Mouse (Mus musculus) CH12.LX (cell line): ENCODE measurements around the gene P2rx4. TPM values are rescaled to one million over a fixed set of nuclear protein-coding genes. Genes with fewer than 3 reads are reported as not detected.

Experiments
- DNase-seq: peaks from one replicate; pipeline ENCODE4 v3.0.0-alpha.2; 2013; ENCODE audit errors: extremely low read depth
- H3K27ac ChIP-seq: 2 replicates; pipeline ENCODE4 v1.5.1; 2012; ENCODE audit warnings: low read depth, mild to moderate bottlenecking, control low read depth, moderate library complexity; ENCODE audit not compliant: insufficient read depth
- H3K27me3 ChIP-seq: replicated peaks from 2 replicates; pipeline ENCODE3; 2012; ENCODE audit warnings: inconsistent platforms
- H3K36me3 ChIP-seq, 2 experiments: replicated peaks in 1 of 2; 2 replicates each; pipeline versions ENCODE3 to v1.6.1; 2012; ENCODE audit warnings: inconsistent platforms in 1 of 2, low read length in 1 of 2, mild to moderate bottlenecking in 1 of 2, mixed read lengths in 1 of 2, moderate library complexity in 1 of 2; ENCODE audit not compliant: control insufficient read depth in 1 of 2, insufficient read depth in 1 of 2
- H3K4me1 ChIP-seq, 2 experiments: 2 replicates each; pipeline ENCODE4 v1.6.1; 2012; ENCODE audit warnings: inconsistent platforms in 1 of 2, moderate library complexity in 1 of 2; ENCODE audit not compliant: insufficient read depth in 2 of 2, control insufficient read depth in 1 of 2
- H3K4me2 ChIP-seq: 2 replicates; pipeline ENCODE4 v1.6.1; 2012; ENCODE audit warnings: low read depth, mild to moderate bottlenecking, control low read depth; ENCODE audit not compliant: poor library complexity, insufficient read depth, severe bottlenecking
- H3K4me3 ChIP-seq, 3 experiments: fragments of 150-350 bp in 1 of 3; sonication (generic) in 1 of 3; replicated peaks in 1 of 3; 2 replicates each; pipeline versions ENCODE3 to v1.5.1; 2011 to 2012; ENCODE audit warnings: low read depth in 2 of 3, low read length in 2 of 3, mild to moderate bottlenecking in 2 of 3, moderate library complexity in 2 of 3, control low read depth in 1 of 3, improper control_type of control experiment in 1 of 3, inconsistent platforms in 1 of 3, mixed read lengths in 1 of 3; ENCODE audit not compliant: poor library complexity in 1 of 3
- H3K79me2 ChIP-seq: replicated peaks from 2 replicates; pipeline ENCODE4 v1.6.1; 2012; ENCODE audit warnings: mild to moderate bottlenecking, moderate library complexity; ENCODE audit not compliant: control insufficient read depth, poor library complexity, insufficient read depth, severe bottlenecking; ENCODE audit errors: extremely low read depth
- H3K9ac ChIP-seq: 2 replicates; pipeline ENCODE4 v1.6.1; 2012; ENCODE audit warnings: low read depth, mild to moderate bottlenecking, control low read depth, moderate library complexity; ENCODE audit not compliant: insufficient read depth
- H3K9me3 ChIP-seq: replicated peaks from 2 replicates; pipeline ENCODE3; 2012; ENCODE audit warnings: low read length, inconsistent platforms, mixed read lengths
- CHD1 ChIP-seq: IDR thresholded peaks from 2 replicates; pipeline ENCODE4 v1.6.1; 2012; ENCODE audit warnings: low read depth, low read length, improper control_type of control experiment, inconsistent platforms
- CHD2 ChIP-seq: IDR thresholded peaks from 2 replicates; pipeline ENCODE4 v1.6.1; 2011; ENCODE audit warnings: low read length, improper control_type of control experiment
- CTCF ChIP-seq, 2 experiments: IDR thresholded peaks in 1 of 2; conservative IDR thresholded peaks in 1 of 2; 2 replicates each; pipeline ENCODE4 v1.5.1; 2011 to 2012; ENCODE audit warnings: low read depth in 2 of 2, low read length in 2 of 2, improper control_type of control experiment in 1 of 2, inconsistent platforms in 1 of 2, mild to moderate bottlenecking in 1 of 2, moderate library complexity in 1 of 2
- E2F4 ChIP-seq: IDR thresholded peaks from 2 replicates; pipeline ENCODE4 v1.6.1; 2011; ENCODE audit warnings: low read depth, low read length, improper control_type of control experiment; ENCODE audit not compliant: insufficient replicate concordance
- ELF1 ChIP-seq: IDR thresholded peaks from 2 replicates; pipeline ENCODE4 v1.6.1; 2014; ENCODE audit warnings: low read depth, mild to moderate bottlenecking, inconsistent platforms, low read length, improper control_type of control experiment
- GABPA ChIP-seq: IDR thresholded peaks from 2 replicates; pipeline ENCODE4 v1.6.1; 2012; ENCODE audit warnings: low read depth, low read length, improper control_type of control experiment, inconsistent platforms; ENCODE audit not compliant: insufficient replicate concordance
- HCFC1 ChIP-seq: IDR thresholded peaks from 2 replicates; pipeline ENCODE4 v1.6.1; 2012; ENCODE audit warnings: low read depth, mild to moderate bottlenecking, inconsistent platforms, low read length, improper control_type of control experiment
- IRF4 ChIP-seq: IDR thresholded peaks from 2 replicates; pipeline ENCODE4 v1.6.1; 2014; ENCODE audit warnings: low read depth, mild to moderate bottlenecking, inconsistent platforms, low read length, improper control_type of control experiment
- JUND ChIP-seq: conservative IDR thresholded peaks from 2 replicates; pipeline ENCODE4 v1.6.1; 2011; ENCODE audit warnings: low read depth, low read length, improper control_type of control experiment
- KAT2A ChIP-seq: IDR thresholded peaks from 2 replicates; pipeline ENCODE4 v1.6.1; 2012; ENCODE audit warnings: low read length, improper control_type of control experiment, inconsistent platforms; ENCODE audit not compliant: insufficient replicate concordance
- MAFK ChIP-seq: IDR thresholded peaks from 2 replicates; pipeline ENCODE4 v1.6.1; 2011; ENCODE audit warnings: low read length, improper control_type of control experiment; ENCODE audit not compliant: insufficient replicate concordance
- MAX ChIP-seq: IDR thresholded peaks from 2 replicates; pipeline ENCODE4 v1.6.1; 2011; ENCODE audit warnings: low read length, improper control_type of control experiment
- MAZ ChIP-seq: IDR thresholded peaks from 2 replicates; pipeline ENCODE4 v1.6.1; 2012; ENCODE audit warnings: low read depth, mild to moderate bottlenecking, inconsistent platforms, low read length, improper control_type of control experiment, moderate library complexity
- MEF2A ChIP-seq: IDR thresholded peaks from 2 replicates; pipeline ENCODE4 v1.6.1; 2014; ENCODE audit warnings: low read depth, mild to moderate bottlenecking, inconsistent platforms, low read length, improper control_type of control experiment, borderline replicate concordance
- NELFE ChIP-seq: IDR thresholded peaks from 2 replicates; pipeline ENCODE4 v1.6.1; 2011; ENCODE audit warnings: low read depth, low read length, improper control_type of control experiment
- POLR2A ChIP-seq: IDR thresholded peaks from 2 replicates; pipeline ENCODE4 v1.6.1; 2011; ENCODE audit warnings: low read depth, mild to moderate bottlenecking, improper control_type of control experiment, low read length
- RAD21 ChIP-seq: IDR thresholded peaks from 2 replicates; pipeline ENCODE4 v1.6.1; 2011; ENCODE audit warnings: low read depth, mild to moderate bottlenecking, low read length, improper control_type of control experiment, moderate library complexity
- RCOR1 ChIP-seq: conservative IDR thresholded peaks from 2 replicates; pipeline ENCODE4 v1.6.1; 2012; ENCODE audit warnings: low read depth, mild to moderate bottlenecking, inconsistent platforms, low read length, improper control_type of control experiment
- SIN3A ChIP-seq: IDR thresholded peaks from 2 replicates; pipeline ENCODE4 v1.6.1; 2012; ENCODE audit warnings: low read length, improper control_type of control experiment, inconsistent platforms
- TBP ChIP-seq: conservative IDR thresholded peaks from 2 replicates; pipeline ENCODE4 v1.6.1; 2011; ENCODE audit warnings: low read depth, low read length, improper control_type of control experiment
- USF1 ChIP-seq: IDR thresholded peaks from 2 replicates; pipeline ENCODE4 v1.6.1; 2014; ENCODE audit warnings: low read depth, mild to moderate bottlenecking, inconsistent platforms, low read length, improper control_type of control experiment
- ZC3H11A ChIP-seq: IDR thresholded peaks from 2 replicates; pipeline ENCODE4 v1.6.1; 2012; ENCODE audit warnings: low read depth, mild to moderate bottlenecking, inconsistent platforms, low read length, improper control_type of control experiment
- ZNF384 ChIP-seq: IDR thresholded peaks from 2 replicates; pipeline ENCODE4 v1.6.1; 2012; ENCODE audit warnings: low read depth, low read length, improper control_type of control experiment, inconsistent platforms
- dilution Hi-C: fragments of 300-500 bp; cut with MboI; formaldehyde crosslinking; loops from 2 replicates; pipeline ENCODE4 v1.14.3; 2020; ENCODE audit warnings: low sequenced_read_pairs; ENCODE audit not compliant: extremely low pct_unique_long_range_greater_than_20kb, extremely low pct_ligation_motif_present
- in situ Hi-C: fragments of 300-500 bp; cut with MboI; formaldehyde crosslinking; loops from 3 replicates; pipeline ENCODE4 v1.14.3; 2019; ENCODE audit warnings: low sequenced_read_pairs, low pct_ligation_motif_present, low pct_unique_long_range_greater_than_20kb, mixed read lengths
- polyA plus RNA-seq: library from polyadenylated mRNA; unstranded; fragments of >175 nt; gene quantifications from 2 replicates; pipeline ENCODE4 v1.2.1, GENCODE M21; 2012; ENCODE audit warnings: low read depth; ENCODE audit not compliant: insufficient read length
- total RNA-seq, 2 experiments: library from RNA; depleted of rRNA; stranded (reverse); fragments of 300-350 nt in 1 of 2; fragments of >200 nt in 1 of 2; gene quantifications; 2 replicates each; pipeline ENCODE4 v1.2.3; 2012 to 2014

Gene P2rx4
- total and polyA plus RNA-seq, 3 experiments = 9.1 to 16.7 (median 11.0) TPM

DNA sequence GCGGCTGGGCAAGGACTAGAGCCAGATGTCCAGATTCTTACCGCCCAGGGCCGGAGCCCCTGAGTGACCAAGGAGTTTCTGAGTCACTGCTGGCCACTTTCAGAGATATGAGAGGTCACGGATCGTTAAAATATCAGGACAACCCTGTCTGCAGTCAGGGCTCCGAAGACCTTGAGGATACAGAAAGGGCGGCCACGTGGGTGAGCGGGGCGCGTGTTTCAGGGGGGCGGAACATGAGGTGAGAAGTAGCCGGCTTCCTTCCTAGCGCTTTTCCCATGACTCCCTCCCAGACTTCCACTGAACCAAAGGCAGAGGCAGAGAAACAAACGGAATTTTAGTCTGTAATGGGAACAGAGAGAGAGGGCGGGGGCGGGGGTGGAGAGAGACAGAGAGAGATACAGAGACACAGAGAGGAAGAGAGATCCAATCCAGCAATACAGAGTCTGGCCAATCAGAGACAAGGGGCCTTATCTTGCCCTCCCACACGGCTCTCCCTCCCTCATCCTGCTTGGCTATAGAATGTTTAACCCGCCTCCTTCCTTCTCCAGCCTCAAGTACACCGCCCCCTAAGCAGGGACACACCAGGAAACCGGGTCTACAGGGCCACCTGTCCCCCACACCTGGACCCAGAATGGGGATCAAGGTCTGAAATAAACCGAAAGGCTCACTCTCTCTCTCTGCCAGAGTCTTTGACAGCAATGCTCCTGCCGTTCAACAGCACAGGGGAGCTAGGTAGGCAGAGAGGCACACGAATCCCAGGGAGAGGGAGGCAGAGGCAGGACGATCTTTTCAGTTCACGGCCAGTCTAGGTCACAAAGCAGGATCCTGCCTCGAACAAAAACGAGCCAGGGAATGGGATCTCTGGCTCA lies 67.6 kb downstream of the P2rx4 start:
- no peak overlapping the region for H3K27ac ChIP-seq
- H3K9me3 ChIP-seq = no peaks in the 10 kb centered on the region
- H3K4me1 ChIP-seq = peaks cover 0 to 13% of the 10 kb centered on the region in 2 experiments; a peak in 2 of 4 replicates
- H3K4me3 ChIP-seq = no peak overlapping the region
- H3K79me2 ChIP-seq = no peaks in the 10 kb centered on the region
- H3K36me3 ChIP-seq = peaks cover 0 to 18% of the 10 kb centered on the region in 2 experiments
- TF ChIP-seq POLR2A (no peak), E2F4 (no peak), IRF4 (no peak), MAFK (no peak), MAX (no peak), RCOR1 (no peak), SIN3A (no peak), USF1 (no peak), ZC3H11A (no peak), JUND (no peak), CHD2 (no peak), KAT2A (no peak), HCFC1 (no peak), MEF2A (no peak)
- no peak overlapping the region for H3K9ac ChIP-seq
- H3K27me3 ChIP-seq = no peaks in the 10 kb centered on the region
- no peak overlapping the region for H3K4me2 ChIP-seq
- in situ Hi-C loops (no loop called here), dilution Hi-C loops (no loop called here)
- no peak for DNase-seq

GRCm38 (mm10) chr5:122775646-122776286 lies 68.4 kb downstream of the P2rx4 start:
- H3K4me1 ChIP-seq = peaks cover 0 to 17% of the 10 kb centered on the region in 2 experiments; a peak in 2 of 4 replicates
- H3K79me2 ChIP-seq = no peaks in the 10 kb centered on the region
- dilution Hi-C loops = no loop called here
- H3K4me2 ChIP-seq = no peak overlapping the region
- H3K27ac ChIP-seq = no peak overlapping the region
- H3K9ac ChIP-seq = no peak overlapping the region
- DNase-seq = no peak
- no peaks in the 10 kb centered on the region for H3K27me3 ChIP-seq
- in situ Hi-C loops = no loop called here
- TF ChIP-seq CTCF (conservative IDR thresholded peaks at IDR 0.05 in 1 of 2, IDR thresholded peaks at IDR 0.05 in 1 of 2; ENCODE audit: low read depth in 2 of 2, low read length in 2 of 2) (no peak), GABPA (no peak), ZNF384 (no peak), ELF1 (no peak), MEF2A (no peak), RAD21 (no peak), TBP (no peak), NELFE (no peak), CHD1 (no peak), MAZ (no peak)
- no peaks in the 10 kb centered on the region for H3K9me3 ChIP-seq
- H3K36me3 ChIP-seq = peaks cover 0 to 17% of the 10 kb centered on the region in 2 experiments
- H3K4me3 ChIP-seq = no peak overlapping the region
